Mouse (Mus musculus) lung, adult 2 months (tissue): Measurements from ENCODE around the gene Ryr2. TPM values are rescaled to one million over a fixed set of nuclear protein-coding genes. Genes with fewer than 3 reads are reported as not detected.

Experiments
- DNase-seq: peaks from one replicate; pipeline ENCODE4 v3.0.0; 2022
- H3K4me1 ChIP-seq: fragments of 200-500 bp; 2 replicates; pipeline ENCODE4 v1.6.1; 2011; ENCODE audit warnings: low read length; ENCODE audit not compliant: control insufficient read depth, insufficient read depth
- H3K4me3 ChIP-seq: fragments of 200-500 bp; replicated peaks from 2 replicates; pipeline ENCODE3; 2011; ENCODE audit warnings: low read depth, mild to moderate bottlenecking, control low read depth, low read length; ENCODE audit errors: extremely low read depth
- CTCF ChIP-seq: fragments of 200-500 bp; IDR thresholded peaks from 2 replicates; pipeline ENCODE4 v1.5.1; 2011; ENCODE audit warnings: mild to moderate bottlenecking, low read length, control low read depth; ENCODE audit not compliant: insufficient read depth
- POLR2A ChIP-seq: fragments of 200-500 bp; IDR thresholded peaks from 2 replicates; pipeline ENCODE4 v1.6.1; 2011; ENCODE audit warnings: low read depth, mild to moderate bottlenecking, control low read depth, low read length, borderline replicate concordance; ENCODE audit errors: extremely low read depth
- WGBS: fragments of 180-500 bp; shearing (Covaris S2); methylation state at CpG from one replicate; pipeline ENCODE4 v1.1.7; 2018; 5-methylcytosine and 5-hydroxymethylcytosine counted together
- polyA plus RNA-seq: library from polyadenylated mRNA; depleted of rRNA; stranded (reverse); fragments of >200 nt; gene quantifications from 2 replicates; pipeline ENCODE4 v1.2.3, GENCODE M21; 2012; rRNA removed

Gene Ryr2
- polyA plus RNA-seq, 1 experiment = 4.1 TPM

GRCm38 (mm10) chr13:11523612-11524011 is 583.1 kb downstream of the Ryr2 start:
- TF ChIP-seq POLR2A = no peak
- TF ChIP-seq CTCF = no peak
- Histone ChIP-seq H3K4me1 (no peaks in the 10 kb centered on the region), H3K4me3 (no peak overlapping the region)
- WGBS = 61% methylated on average over 4 of the region's 4 CpGs
- no peak for DNase-seq

GRCm38 (mm10) chr13:11520765-11521164 is 586.0 kb downstream of the Ryr2 start:
- H3K4me3 ChIP-seq = no peak overlapping the region
- DNase-seq = no peak
- H3K4me1 ChIP-seq = no peaks in the 10 kb centered on the region
- 78% methylated on average over 2 of the region's 2 CpGs for WGBS
- TF ChIP-seq POLR2A (no peak), CTCF (no peak)

GRCm38 (mm10) chr13:11511540-11512177 is 595.1 kb downstream of the Ryr2 start:
- WGBS = 59% methylated on average over 2 of the region's 2 CpGs
- DNase-seq = no peak
- TF ChIP-seq CTCF (no peak), POLR2A (no peak)
- no peaks in the 10 kb centered on the region for H3K4me1 ChIP-seq
- H3K4me3 ChIP-seq = no peak overlapping the region

Other genes with a start within 250 kb of the Ryr2 start
- 5.7 and 7.5 TPM in 2 replicates for gene Mtr, start 151.2 kb upstream of the Ryr2 start, polyA plus RNA-seq
- 40.0 and 61.4 TPM in 2 replicates for gene Actn2, start 233.8 kb upstream of the Ryr2 start, polyA plus RNA-seq